Mouse (Mus musculus) heart, postnatal 36 days (tissue): ENCODE measurements around the gene Gatd1. TPM values are rescaled to one million over a fixed set of nuclear protein-coding genes. Genes with fewer than 3 reads are reported as not detected.

Source experiments
- DNase-seq, 2 experiments: peaks; one replicate each; pipeline ENCODE4 v3.0.0; 2021 to 2022
- intact Hi-C: fragments of 180-260 bp; cut with DNase I; formaldehyde crosslinking; loops from one replicate; pipeline ENCODE4 v1.15.1; 2025
- total RNA-seq, 2 experiments: library from RNA; stranded (reverse); gene quantifications; 2 replicates each; pipeline ENCODE4 v1.2.3; 2021

Gene Gatd1
- total RNA-seq, 2 experiments from 2014 or later = 14.9 to 16.7 TPM

- intact Hi-C loops = loop anchor here (2.0 to 10.0 kb wide), 3 partner anchors 98 to 268 kb away; partner anchors contain the start of gene Phrf1
- DNase-seq = peak; percentile 60 to 70
Measured at GRCm38 (mm10) chr7:141363106-141363751, 50.7 kb downstream of the Gatd1 start.

DNA sequence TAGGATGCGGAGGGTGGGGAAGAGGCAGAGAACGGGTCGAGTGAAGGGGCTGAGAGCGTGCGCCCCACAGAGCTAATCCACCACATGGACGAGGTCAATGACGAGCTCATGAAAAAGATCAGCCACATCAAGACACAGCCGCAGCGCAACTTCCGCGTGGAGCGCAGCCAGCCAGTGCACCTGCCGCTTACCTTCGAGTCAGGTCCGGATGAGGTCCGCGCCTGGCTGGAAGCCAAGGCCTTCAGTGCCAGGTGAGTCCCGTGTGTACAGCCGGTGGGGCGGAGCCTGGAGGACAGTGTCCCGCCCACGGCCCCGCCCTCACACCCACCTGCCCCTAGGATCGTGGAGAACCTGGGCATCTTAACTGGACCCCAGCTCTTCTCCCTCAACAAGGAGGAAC lies 52.4 kb downstream of the Gatd1 start:
- DNase-seq = no peak
- intact Hi-C loops = loop anchor here (10.0 kb wide), 1 partner anchor 267 kb away; no protein-coding TSS in a partner anchor

Other genes starting within 250 kb of the Gatd1 start
- gene Rnh1, start 241.3 kb downstream of the Gatd1 start, total RNA-seq = 10 to 100 TPM; 66.8 to 67.8 TPM
- gene Hras, start 220.1 kb downstream of the Gatd1 start, total RNA-seq = 100 to 1,000 TPM in 1 of 2 experiments, 10 to 100 TPM in 1; 97.9 to 104 TPM
- gene Lrrc56, start 220.0 kb downstream of the Gatd1 start, total RNA-seq = 1 to 10 TPM; 2.8 to 4.0 TPM
- not detected for gene Lmntd2, start 200.1 kb downstream of the Gatd1 start, total RNA-seq
- 1 to 10 TPM in 1 of 2 experiments, under 1 TPM in 1; 0.79 to 1.7 TPM for gene Rassf7, start 198.3 kb downstream of the Gatd1 start, total RNA-seq
- gene Phrf1, start 185.4 kb downstream of the Gatd1 start, total RNA-seq = 10 to 100 TPM; 31.9 to 36.5 TPM
- gene Irf7, start 147.7 kb downstream of the Gatd1 start, total RNA-seq = 1 to 10 TPM; 4.1 to 8.6 TPM
- gene Cdhr5, start 137.3 kb downstream of the Gatd1 start, total RNA-seq = not detected
- gene Sct, start 135.0 kb downstream of the Gatd1 start, total RNA-seq = not detected
- gene Drd4, start 122.1 kb downstream of the Gatd1 start, total RNA-seq = not detected
- gene Deaf1, start 86.4 kb downstream of the Gatd1 start, total RNA-seq = 10 to 100 TPM; 16.5 to 17.1 TPM
- gene Tmem80, start 86.4 kb downstream of the Gatd1 start, total RNA-seq = 10 to 100 TPM; 13.5 to 14.8 TPM
- 1 to 10 TPM; 3.3 to 3.7 TPM for gene Eps8l2, start 75.3 kb downstream of the Gatd1 start, total RNA-seq
- 100 to 1,000 TPM; 114 to 116 TPM for gene Taldo1, start 21.9 kb downstream of the Gatd1 start, total RNA-seq
- gene Cend1, start 15.4 kb upstream of the Gatd1 start, total RNA-seq = 1 to 10 TPM in 1 of 2 experiments, under 1 TPM in 1; 0.80 to 1.5 TPM
- gene Slc25a22, start 23.8 kb upstream of the Gatd1 start, total RNA-seq = 10 to 100 TPM; 60.0 to 96.2 TPM
- gene Pidd1, start 29.9 kb upstream of the Gatd1 start, total RNA-seq = under 1 TPM; 0.60 to 0.78 TPM
- 100 to 1,000 TPM; 885 to 891 TPM for gene Rplp2, start 33.2 kb upstream of the Gatd1 start, total RNA-seq
- gene Pnpla2, start 41.1 kb upstream of the Gatd1 start, total RNA-seq = 100 to 1,000 TPM; 552 to 604 TPM
- gene Cracr2b, start 47.0 kb upstream of the Gatd1 start, total RNA-seq = 10 to 100 TPM; 24.1 to 24.2 TPM
- gene Cd151, start 53.3 kb upstream of the Gatd1 start, total RNA-seq = 100 to 1,000 TPM; 299 to 300 TPM
- 10 to 100 TPM; 76.0 to 83.7 TPM for gene Polr2l, start 61.0 kb upstream of the Gatd1 start, total RNA-seq
- 10 to 100 TPM; 27.3 to 44.1 TPM for gene Tspan4, start 61.1 kb upstream of the Gatd1 start, total RNA-seq
- 10 to 100 TPM; 43.2 to 48.5 TPM for gene Chid1, start 125.7 kb upstream of the Gatd1 start, total RNA-seq
- 10 to 100 TPM; 54.9 to 57.6 TPM for gene Ap2a2, start 148.0 kb upstream of the Gatd1 start, total RNA-seq
- gene Muc6, start 241.2 kb upstream of the Gatd1 start, total RNA-seq = not detected